Mouse (Mus musculus): ENCODE measurements around the gene Dok5. TPM values are rescaled to one million over a fixed set of nuclear protein-coding genes. Genes with fewer than 3 reads are reported as not detected.

The Dok5 gene
- polyA plus RNA-seq, 1 experiment from 2014 or later = 6.9 TPM

DNA sequence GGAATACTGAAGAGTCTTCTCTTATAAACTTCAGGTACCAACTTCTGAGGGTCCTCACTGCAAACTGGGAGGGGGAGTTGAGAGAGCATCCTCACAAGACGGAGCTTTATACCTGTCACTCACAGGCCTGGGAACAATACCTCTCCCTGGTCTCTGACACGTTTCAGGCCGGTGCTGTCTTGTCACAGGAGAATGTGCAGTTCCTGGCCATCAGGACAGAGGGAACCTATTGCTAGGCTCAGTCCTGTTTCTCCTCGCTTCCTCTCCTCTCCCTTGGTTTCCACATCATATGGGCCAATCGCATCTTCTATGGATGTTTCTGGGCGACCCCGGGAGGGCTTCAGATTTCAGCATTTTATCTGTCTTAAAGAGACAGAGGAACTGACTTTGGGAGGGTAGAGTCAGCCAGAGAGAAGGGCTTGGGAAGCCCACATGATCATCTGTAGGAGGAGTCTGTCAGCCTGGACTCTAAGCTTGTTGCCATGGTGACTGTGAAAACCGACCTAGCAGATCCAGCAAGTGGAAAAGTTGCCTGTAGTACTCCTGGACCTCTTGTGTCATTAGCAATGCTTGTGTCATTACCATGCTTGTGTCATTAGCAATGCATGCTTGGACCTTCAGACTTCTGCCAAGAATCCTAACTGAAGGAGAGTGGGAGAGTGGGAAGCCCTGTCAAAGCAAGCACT, 59.9 kb downstream of the Dok5 start:
- peaks cover 6% of the 10 kb centered on the region for H3K9me3 ChIP-seq (replicated peaks; ENCODE audit: control insufficient read depth, low read length)
- no peaks in the 10 kb centered on the region for H3K27me3 ChIP-seq (ENCODE audit: control insufficient read depth, insufficient read depth, low read length)
- H3K27ac ChIP-seq (ENCODE audit: low read depth, low read length) = no peak overlapping the region
- no peak for ATAC-seq (replicated peaks; ENCODE audit: insufficient number of reproducible peaks, low FRiP score, low TSS enrichment)
- 34% methylated on average over 8 of the region's 8 CpGs for WGBS (ENCODE audit: insufficient replicate concordance)
- H3K36me3 ChIP-seq (ENCODE audit: control insufficient read depth, insufficient read depth, low read length) = no peaks in the 10 kb centered on the region
- H3K4me2 ChIP-seq = no peak overlapping the region
- no peaks in the 10 kb centered on the region for H3K4me1 ChIP-seq (ENCODE audit: control insufficient read depth, insufficient read depth, low read length)
- H3K4me3 ChIP-seq (ENCODE audit: low read depth, low read length) = no peak overlapping the region
- H3K9ac ChIP-seq (ENCODE audit: low read depth, low read length) = no peak overlapping the region

DNA sequence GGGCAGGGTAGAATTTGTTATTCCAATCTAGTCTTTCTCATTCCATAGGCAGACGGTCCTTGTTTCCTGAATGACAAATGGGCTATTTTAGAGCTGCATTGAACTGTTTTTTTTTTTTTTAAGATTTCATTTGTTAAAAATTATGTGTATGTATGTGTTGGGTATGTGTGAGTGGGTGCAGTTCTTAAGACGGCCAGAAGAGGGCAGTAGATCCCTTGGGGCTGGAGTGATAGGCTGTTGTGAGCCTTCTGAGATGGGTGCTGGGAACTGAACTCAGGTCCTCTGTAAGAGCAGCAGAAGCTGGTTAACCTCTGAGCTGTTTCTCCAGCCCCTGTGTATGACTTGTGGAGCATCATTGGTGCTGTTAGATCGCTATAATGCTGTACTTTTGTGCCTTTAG, 63.6 kb downstream of the Dok5 start:
- no peaks in the 10 kb centered on the region for H3K36me3 ChIP-seq (ENCODE audit: control insufficient read depth, insufficient read depth, low read length)
- no peak overlapping the region for H3K9ac ChIP-seq (ENCODE audit: low read depth, low read length)
- no peak for ATAC-seq (replicated peaks; ENCODE audit: insufficient number of reproducible peaks, low FRiP score, low TSS enrichment)
- H3K9me3 ChIP-seq (replicated peaks; ENCODE audit: control insufficient read depth, low read length) = peaks cover 7% of the 10 kb centered on the region; the same call in 1 of the 2 replicates
- no peak overlapping the region for H3K27ac ChIP-seq (ENCODE audit: low read depth, low read length)
- no peak overlapping the region for H3K4me3 ChIP-seq (ENCODE audit: low read depth, low read length)
- WGBS (ENCODE audit: insufficient replicate concordance) = 76% methylated on average over 3 of the region's 3 CpGs
- no peak overlapping the region for H3K4me2 ChIP-seq
- no peaks in the 10 kb centered on the region for H3K27me3 ChIP-seq (ENCODE audit: control insufficient read depth, insufficient read depth, low read length)
- H3K4me1 ChIP-seq (ENCODE audit: control insufficient read depth, insufficient read depth, low read length) = no peaks in the 10 kb centered on the region

DNA sequence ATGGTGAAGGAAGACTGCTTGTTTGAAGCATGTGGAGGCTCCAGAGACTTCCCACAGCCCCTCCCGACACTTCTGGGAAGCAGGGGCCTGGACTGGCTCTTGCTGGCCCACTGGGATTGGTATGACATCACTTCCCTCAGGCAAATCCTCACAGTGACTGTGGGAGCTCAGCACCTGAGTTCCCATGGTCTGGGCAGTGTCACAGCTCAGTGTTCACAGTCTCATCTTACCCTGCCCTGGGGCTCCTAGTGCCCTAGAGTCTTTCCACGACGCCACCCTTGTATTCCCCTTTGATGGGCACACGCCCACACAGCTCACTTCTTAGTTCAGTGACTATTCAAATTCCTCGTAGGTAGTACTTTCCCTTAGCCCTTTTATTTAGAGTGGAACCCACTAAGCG, 71.4 kb downstream of the Dok5 start:
- Histone ChIP-seq H3K27me3 (ENCODE audit: control insufficient read depth, insufficient read depth, low read length) (no peaks in the 10 kb centered on the region), H3K9me3 (replicated peaks; ENCODE audit: control insufficient read depth, low read length) (peaks cover 3% of the 10 kb centered on the region; the same call in 1 of the 2 replicates), H3K9ac (ENCODE audit: low read depth, low read length) (no peak overlapping the region), H3K36me3 (ENCODE audit: control insufficient read depth, insufficient read depth, low read length) (no peaks in the 10 kb centered on the region), H3K4me2 (no peak overlapping the region), H3K4me1 (ENCODE audit: control insufficient read depth, insufficient read depth, low read length) (0 out of 2 replicates have a peak, but pooled peaks cover 2% of the 10 kb centered on the region), H3K27ac (ENCODE audit: low read depth, low read length) (no peak overlapping the region), H3K4me3 (ENCODE audit: low read depth, low read length) (no peak overlapping the region)
- 62% methylated on average over 6 of the region's 6 CpGs for WGBS (ENCODE audit: insufficient replicate concordance)
- ATAC-seq (replicated peaks; ENCODE audit: insufficient number of reproducible peaks, low FRiP score, low TSS enrichment) = no peak

DNA sequence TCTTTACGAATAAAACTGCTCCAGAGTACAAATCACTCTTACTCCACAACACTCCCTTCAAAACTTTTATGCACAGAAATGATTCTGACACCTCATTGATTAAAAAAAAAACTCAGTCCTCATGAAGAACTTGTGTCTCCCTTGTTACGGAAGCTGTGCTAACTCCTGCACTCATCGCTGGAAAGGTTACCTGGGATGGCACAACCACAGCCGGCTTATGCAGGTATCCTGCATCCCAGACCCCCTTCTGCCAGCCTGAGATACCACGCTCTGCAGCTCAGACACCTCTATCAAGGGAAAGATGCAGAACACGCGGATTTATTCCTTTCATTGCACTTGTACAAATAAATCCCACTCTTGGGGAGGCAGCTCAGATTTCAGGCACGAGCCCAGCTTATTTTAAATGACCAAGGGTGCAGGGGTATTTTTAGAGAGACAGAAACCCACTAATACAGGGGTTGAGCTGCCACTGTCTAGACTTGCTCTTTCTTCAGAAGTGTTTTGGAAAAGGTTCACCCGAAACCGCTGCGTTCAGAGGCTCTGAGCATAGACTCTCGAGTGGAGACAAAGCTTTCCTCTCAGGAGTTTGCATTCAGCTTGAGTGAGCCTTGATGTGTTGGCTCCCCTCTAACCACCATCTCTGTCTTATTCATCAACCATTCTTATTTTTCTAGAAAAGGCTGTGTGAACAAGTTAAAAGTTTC, 76.1 kb downstream of the Dok5 start:
- Histone ChIP-seq H3K36me3 (ENCODE audit: control insufficient read depth, insufficient read depth, low read length) (no peaks in the 10 kb centered on the region), H3K27ac (ENCODE audit: low read depth, low read length) (no peak overlapping the region), H3K4me3 (ENCODE audit: low read depth, low read length) (no peak overlapping the region), H3K9ac (ENCODE audit: low read depth, low read length) (no peak overlapping the region), H3K27me3 (ENCODE audit: control insufficient read depth, insufficient read depth, low read length) (no peaks in the 10 kb centered on the region), H3K9me3 (replicated peaks; ENCODE audit: control insufficient read depth, low read length) (no peaks in the 10 kb centered on the region), H3K4me2 (no peak overlapping the region), H3K4me1 (ENCODE audit: control insufficient read depth, insufficient read depth, low read length) (0 out of 2 replicates have a peak, but pooled peaks cover 2% of the 10 kb centered on the region)
- 64% methylated on average over 12 of the region's 12 CpGs for WGBS (ENCODE audit: insufficient replicate concordance)
- no peak for ATAC-seq (replicated peaks; ENCODE audit: insufficient number of reproducible peaks, low FRiP score, low TSS enrichment)

DNA sequence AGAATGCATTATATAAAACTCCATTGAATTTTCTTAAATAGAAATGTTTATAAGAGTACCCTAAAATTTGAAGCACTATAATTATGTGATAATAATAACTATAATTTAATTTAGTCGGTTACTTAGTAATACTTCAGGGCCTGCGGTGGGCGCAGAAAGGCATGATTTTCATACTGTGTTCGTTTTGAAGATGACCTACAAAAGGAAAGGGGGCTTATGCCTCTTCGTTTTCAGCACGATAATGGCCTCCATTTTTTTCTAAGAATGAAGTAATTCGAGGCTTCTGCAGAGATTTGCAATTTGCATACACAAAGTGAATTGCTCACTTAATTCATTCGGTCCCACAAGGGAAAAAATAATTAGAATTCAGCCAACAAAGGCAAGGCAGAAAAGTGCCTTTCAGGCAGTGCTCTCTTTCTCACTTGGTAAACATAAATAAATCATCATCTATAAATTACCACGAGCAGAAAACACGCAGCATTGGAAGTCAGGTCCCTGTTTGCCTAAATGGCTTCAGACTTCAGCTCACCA, 76.7 kb downstream of the Dok5 start:
- Histone ChIP-seq H3K27ac (ENCODE audit: low read depth, low read length) (no peak overlapping the region), H3K4me1 (ENCODE audit: control insufficient read depth, insufficient read depth, low read length) (0 out of 2 replicates have a peak, but pooled peaks cover 2% of the 10 kb centered on the region), H3K36me3 (ENCODE audit: control insufficient read depth, insufficient read depth, low read length) (no peaks in the 10 kb centered on the region), H3K4me2 (no peak overlapping the region), H3K9ac (ENCODE audit: low read depth, low read length) (no peak overlapping the region), H3K9me3 (replicated peaks; ENCODE audit: control insufficient read depth, low read length) (no peaks in the 10 kb centered on the region), H3K4me3 (ENCODE audit: low read depth, low read length) (no peak overlapping the region), H3K27me3 (ENCODE audit: control insufficient read depth, insufficient read depth, low read length) (no peaks in the 10 kb centered on the region)
- no peak for ATAC-seq (replicated peaks; ENCODE audit: insufficient number of reproducible peaks, low FRiP score, low TSS enrichment)
- WGBS (ENCODE audit: insufficient replicate concordance) = 74% methylated on average over 10 of the region's 10 CpGs

DNA sequence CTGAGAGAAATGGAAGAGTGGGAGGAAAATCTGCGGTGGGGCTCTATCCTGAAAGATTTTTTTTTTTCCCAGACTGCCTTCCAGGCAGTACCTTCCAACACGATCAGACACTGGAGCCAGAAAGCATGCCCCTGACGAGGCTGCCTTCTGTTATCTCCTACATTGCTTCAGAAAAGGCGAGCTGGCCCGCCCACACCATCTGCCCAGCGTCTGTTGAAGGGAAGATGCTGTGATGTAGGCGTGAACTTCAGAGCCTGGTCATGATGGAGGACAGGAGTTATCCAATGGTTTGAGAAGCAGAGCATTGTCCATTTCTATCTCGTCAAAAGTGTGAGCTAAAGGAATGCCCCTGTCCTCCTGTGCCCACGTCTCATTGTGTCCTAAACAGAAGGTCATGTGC, 79.7 kb downstream of the Dok5 start:
- H3K36me3 ChIP-seq (ENCODE audit: control insufficient read depth, insufficient read depth, low read length) = no peaks in the 10 kb centered on the region
- H3K27ac ChIP-seq (ENCODE audit: low read depth, low read length) = no peak overlapping the region
- no peaks in the 10 kb centered on the region for H3K9me3 ChIP-seq (replicated peaks; ENCODE audit: control insufficient read depth, low read length)
- no peak for ATAC-seq (replicated peaks; ENCODE audit: insufficient number of reproducible peaks, low FRiP score, low TSS enrichment)
- H3K4me1 ChIP-seq (ENCODE audit: control insufficient read depth, insufficient read depth, low read length) = 0 out of 2 replicates have a peak, but pooled peaks cover 4% of the 10 kb centered on the region
- WGBS (ENCODE audit: insufficient replicate concordance) = 45% methylated on average over 9 of the region's 9 CpGs
- no peak overlapping the region for H3K4me3 ChIP-seq (ENCODE audit: low read depth, low read length)
- H3K27me3 ChIP-seq (ENCODE audit: control insufficient read depth, insufficient read depth, low read length) = no peaks in the 10 kb centered on the region
- no peak overlapping the region for H3K9ac ChIP-seq (ENCODE audit: low read depth, low read length)
- H3K4me2 ChIP-seq = no peak overlapping the region

DNA sequence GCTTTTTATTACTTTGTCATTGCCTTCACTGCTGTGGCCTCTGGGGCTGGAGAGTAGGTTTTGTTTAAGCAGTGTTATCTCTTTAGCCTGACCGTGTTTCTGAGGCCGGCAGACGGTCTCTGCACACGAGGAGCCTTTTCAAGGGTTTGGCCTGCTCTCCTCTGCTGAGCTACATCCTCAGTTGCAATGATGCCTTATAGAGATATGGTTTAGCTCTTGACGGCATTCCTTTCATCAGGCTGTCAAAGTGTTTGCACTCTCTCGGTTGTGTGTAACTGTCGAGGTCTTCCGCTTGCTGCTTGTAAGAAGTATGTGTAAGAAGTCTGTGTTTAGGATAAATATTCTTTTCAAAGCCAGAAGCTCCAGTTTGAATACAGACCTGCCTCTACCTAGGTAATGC, 84.7 kb downstream of the Dok5 start:
- Histone ChIP-seq H3K27ac (ENCODE audit: low read depth, low read length) (no peak overlapping the region), H3K9me3 (replicated peaks; ENCODE audit: control insufficient read depth, low read length) (peaks cover 4% of the 10 kb centered on the region), H3K4me3 (ENCODE audit: low read depth, low read length) (no peak overlapping the region), H3K27me3 (ENCODE audit: control insufficient read depth, insufficient read depth, low read length) (no peaks in the 10 kb centered on the region), H3K4me2 (no peak overlapping the region; the same call in 1 of the 2 replicates), H3K9ac (ENCODE audit: low read depth, low read length) (no peak overlapping the region), H3K36me3 (ENCODE audit: control insufficient read depth, insufficient read depth, low read length) (no peaks in the 10 kb centered on the region), H3K4me1 (ENCODE audit: control insufficient read depth, insufficient read depth, low read length) (0 out of 2 replicates have a peak, but pooled peaks cover 6% of the 10 kb centered on the region)
- no peak for ATAC-seq (replicated peaks; ENCODE audit: insufficient number of reproducible peaks, low FRiP score, low TSS enrichment)
- WGBS (ENCODE audit: insufficient replicate concordance) = 23% methylated on average over 8 of the region's 8 CpGs

DNA sequence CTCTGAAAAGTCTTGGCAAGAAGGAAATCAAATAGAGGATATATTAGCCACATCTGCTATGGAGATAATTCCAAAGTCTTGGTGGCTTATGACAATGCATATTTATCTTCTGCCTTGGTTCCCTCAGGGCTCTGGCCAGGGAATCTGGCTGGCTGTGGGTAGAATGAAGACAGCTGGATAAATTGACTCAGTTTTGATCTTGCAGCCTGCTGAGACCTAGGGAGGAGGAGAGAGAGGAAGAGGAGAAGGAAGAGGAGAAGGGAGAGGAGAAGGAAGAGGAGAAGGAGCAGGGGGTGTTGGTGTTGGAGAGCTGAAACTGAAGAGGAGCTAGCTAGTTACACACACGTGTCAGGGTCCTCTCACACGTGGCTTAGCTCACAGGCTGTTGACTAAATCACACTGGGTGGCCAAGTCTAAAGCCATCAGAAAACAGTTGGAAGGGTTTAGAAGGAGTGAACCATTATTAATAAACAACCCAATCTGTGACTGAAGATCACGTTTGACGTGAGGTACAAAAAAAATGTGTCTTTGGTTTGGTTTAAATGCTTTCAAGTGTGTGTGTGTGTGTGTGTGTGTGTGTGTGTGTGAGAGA, 85.6 kb downstream of the Dok5 start:
- Histone ChIP-seq H3K4me3 (ENCODE audit: low read depth, low read length) (no peak overlapping the region), H3K4me2 (no peak overlapping the region), H3K27me3 (ENCODE audit: control insufficient read depth, insufficient read depth, low read length) (no peaks in the 10 kb centered on the region), H3K27ac (ENCODE audit: low read depth, low read length) (no peak overlapping the region), H3K9me3 (replicated peaks; ENCODE audit: control insufficient read depth, low read length) (peaks cover 4% of the 10 kb centered on the region), H3K4me1 (ENCODE audit: control insufficient read depth, insufficient read depth, low read length) (0 out of 2 replicates have a peak, but pooled peaks cover 6% of the 10 kb centered on the region), H3K9ac (ENCODE audit: low read depth, low read length) (no peak overlapping the region), H3K36me3 (ENCODE audit: control insufficient read depth, insufficient read depth, low read length) (no peaks in the 10 kb centered on the region)
- 75% methylated on average over 4 of the region's 4 CpGs for WGBS (ENCODE audit: insufficient replicate concordance)
- no peak for ATAC-seq (replicated peaks; ENCODE audit: insufficient number of reproducible peaks, low FRiP score, low TSS enrichment)

Measured in heart, embryonic 11.5 days (tissue).